11 mouse cellular contexts compared by ENCODE assay signal in the genomic region with DNA sequence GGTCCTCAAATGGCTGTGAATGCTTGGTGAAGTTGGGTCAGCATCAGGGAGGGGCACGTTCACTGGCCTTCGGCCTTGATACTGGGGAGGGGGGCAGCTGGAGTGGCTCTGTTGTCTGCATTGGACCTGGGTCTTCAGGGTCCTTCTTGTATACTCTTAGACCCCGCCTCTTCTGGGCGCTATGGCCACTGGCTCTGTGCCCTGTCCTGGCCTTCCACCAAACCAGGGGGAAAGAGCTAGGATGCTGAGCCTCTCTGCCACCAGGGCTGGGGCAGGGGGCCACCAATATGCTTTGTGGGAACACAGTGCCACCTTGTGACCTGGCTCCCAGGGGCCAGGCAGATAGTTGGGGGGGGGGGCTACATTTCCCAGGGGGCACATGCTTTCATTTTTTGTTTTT.
A peak's percentile ranks its signal among the peaks of the same experiment; 100 is the strongest.
DNase-seq lines count a peak whose midpoint lies in the region; ATAC-seq lines count a peak whose summit lies in the region.
"Had no signal": no experiment of that assay in that cellular context is flagged by ENCODE, and none has a peak within 500 bp of the region (broad histone marks: within the 10 kb centered on the region; RNA-seq: fewer than 3 reads in every experiment).

No protein-coding gene starts in this region.

- peak; percentile 53 for ATAC-seq in forebrain, embryonic 15.5 days (replicated peaks)
- peak; percentile 46 for ATAC-seq in hindbrain, embryonic 11.5 days (ENCODE audit: low FRiP score)
- peak; percentile 33; the same call in 1 of the 2 replicates for ATAC-seq in midbrain, embryonic 11.5 days (ENCODE audit: low FRiP score)

- peak overlapping the region; percentile 72 for H3K27ac ChIP-seq in forebrain, embryonic 15.5 days (replicated peaks)
- H3K27ac ChIP-seq in hindbrain, embryonic 11.5 days (ENCODE audit: low read depth, low read length) = 0 out of 2 replicates have a peak overlapping the region, but pooled peaks have one; percentile 6
- no peak overlapping the region for H3K27ac ChIP-seq in midbrain, embryonic 11.5 days (ENCODE audit: low read depth, low read length)
- H3K27ac ChIP-seq: limb, embryonic 13.5 days had no signal

- H3K4me1 ChIP-seq in forebrain, embryonic 15.5 days = peaks cover 69% of the 10 kb centered on the region
- H3K4me1 ChIP-seq in hindbrain, embryonic 11.5 days (replicated peaks; ENCODE audit: control insufficient read depth, insufficient read depth, low read length) = peaks cover 22% of the 10 kb centered on the region
- peaks cover 26% of the 10 kb centered on the region for H3K4me1 ChIP-seq in midbrain, embryonic 11.5 days (ENCODE audit: control insufficient read depth, insufficient read depth, low read length)

- H3K27me3 ChIP-seq in forebrain, embryonic 15.5 days = no peaks in the 10 kb centered on the region; the same call in 1 of the 2 replicates
- H3K27me3 ChIP-seq in hindbrain, embryonic 11.5 days (ENCODE audit: control insufficient read depth, insufficient read depth, low read length) = peaks cover 10% of the 10 kb centered on the region; the same call in 1 of the 2 replicates
- H3K27me3 ChIP-seq in midbrain, embryonic 11.5 days (ENCODE audit: control insufficient read depth, insufficient read depth, low read length) = peaks cover 18% of the 10 kb centered on the region; the same call in 1 of the 2 replicates

- DNase-seq in left cerebral cortex, postnatal 10 days (ENCODE audit: extremely low spot score in 1 of 2, low spot score in 2 of 2) = peak; percentile 11 to 44
- no peak for DNase-seq in left cerebral cortex, postnatal 36 days (ENCODE audit: low spot score in 2 of 2)
- no peak for DNase-seq in hindbrain, embryonic 11.5 days (ENCODE audit: low spot score)
- no peak for DNase-seq in midbrain, embryonic 11.5 days (ENCODE audit: low spot score, missing footprints)
- DNase-seq in spleen, postnatal 36 days (ENCODE audit: low spot score in 2 of 2) = no peak
- DNase-seq in embryo, embryonic 10.5 days (ENCODE audit: low spot score) = no peak
- DNase-seq in adrenal gland, postnatal 25 days = no peak
- DNase-seq: gastrocnemius, postnatal 36 days; right cerebral cortex, postnatal 25 days had no signal

- H3K4me3 ChIP-seq in forebrain, embryonic 15.5 days = no peak overlapping the region
- no peak overlapping the region for H3K4me3 ChIP-seq in hindbrain, embryonic 11.5 days (ENCODE audit: low read depth, low read length)
- no peak overlapping the region for H3K4me3 ChIP-seq in midbrain, embryonic 11.5 days (ENCODE audit: low read depth, low read length)
- H3K4me3 ChIP-seq: limb, embryonic 13.5 days had no signal

- intact Hi-C loops in left cerebral cortex, postnatal 10 days (cut with DNase I) = no loop called here
- intact Hi-C loops in left cerebral cortex, postnatal 36 days (cut with DNase I) = no loop called here

- 27% methylated on average over 4 of the region's 4 CpGs for WGBS in forebrain, embryonic 15.5 days
- WGBS in hindbrain, embryonic 11.5 days = 64% methylated on average over 4 of the region's 4 CpGs
- WGBS in midbrain, embryonic 11.5 days = 58% methylated on average over 4 of the region's 4 CpGs

- H3K9ac ChIP-seq in forebrain, embryonic 15.5 days (replicated peaks) = no peak overlapping the region
- H3K9ac ChIP-seq in hindbrain, embryonic 11.5 days (ENCODE audit: low read depth, low read length) = no peak overlapping the region
- no peak overlapping the region for H3K9ac ChIP-seq in midbrain, embryonic 11.5 days (ENCODE audit: low read length)
- H3K9ac ChIP-seq: limb, embryonic 13.5 days had no signal

- H3K4me2 ChIP-seq in forebrain, embryonic 15.5 days (replicated peaks) = no peak overlapping the region
- no peak overlapping the region for H3K4me2 ChIP-seq in hindbrain, embryonic 11.5 days (replicated peaks; ENCODE audit: low read depth, low read length)
- H3K4me2 ChIP-seq in midbrain, embryonic 11.5 days = no peak overlapping the region

- H3K36me3 ChIP-seq in forebrain, embryonic 15.5 days = no peaks in the 10 kb centered on the region
- no peaks in the 10 kb centered on the region for H3K36me3 ChIP-seq in hindbrain, embryonic 11.5 days (ENCODE audit: control insufficient read depth, insufficient read depth, low read length)
- H3K36me3 ChIP-seq in midbrain, embryonic 11.5 days (ENCODE audit: control insufficient read depth, insufficient read depth, low read length) = no peaks in the 10 kb centered on the region
- H3K36me3 ChIP-seq: limb, embryonic 13.5 days had no signal

- H3K9me3 ChIP-seq in forebrain, embryonic 15.5 days = no peaks in the 10 kb centered on the region
- no peaks in the 10 kb centered on the region for H3K9me3 ChIP-seq in hindbrain, embryonic 11.5 days (ENCODE audit: control insufficient read depth, low read length)
- H3K9me3 ChIP-seq in midbrain, embryonic 11.5 days (ENCODE audit: control insufficient read depth, low read length) = no peaks in the 10 kb centered on the region
- H3K9me3 ChIP-seq: limb, embryonic 13.5 days had no signal

Comparison
In these comparisons a context has a peak if more than half of its experiments do, and no peak if none do; other contexts are left out.
1. DNase-seq: peak in left cerebral cortex, postnatal 10 days (2 of 2); none in left cerebral cortex, postnatal 36 days (0 of 2), hindbrain, embryonic 11.5 days (single experiment), midbrain, embryonic 11.5 days (single experiment), spleen, postnatal 36 days (0 of 2), embryo, embryonic 10.5 days (single experiment) and adrenal gland, postnatal 25 days (single experiment).
2. Peak in every context shown above with its lines, with median percentiles within 50 percentile points of each other: ATAC-seq.